9 mouse cellular contexts compared by ENCODE assay signal in the genomic region with DNA sequence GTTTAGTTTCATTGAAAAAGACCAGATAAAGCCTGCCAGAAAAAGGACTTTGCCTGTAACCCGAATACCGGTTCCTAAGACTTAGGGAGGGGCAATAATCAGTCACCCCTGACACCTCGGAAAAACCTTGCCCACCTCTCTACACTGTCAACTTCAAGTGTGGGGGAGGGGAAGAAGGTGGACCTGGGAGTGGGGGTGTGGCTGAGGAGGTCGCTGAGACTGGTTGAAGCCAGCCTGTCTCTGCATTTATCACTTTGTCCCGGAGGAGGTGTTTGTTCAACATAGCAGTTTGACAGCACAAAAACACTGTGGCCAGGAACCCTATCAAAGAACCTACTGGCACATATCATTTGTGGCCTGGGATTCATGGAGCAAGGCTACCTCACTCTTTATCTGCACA. TPM values are rescaled to one million over a fixed set of nuclear protein-coding genes. Genes with fewer than 3 reads are reported as not detected.
DNase-seq lines count a peak whose midpoint lies in the region; ATAC-seq and TF ChIP-seq lines count a peak whose summit lies in the region.
"Had no signal": no experiment of that assay in that cellular context is flagged by ENCODE, and none has a peak within 500 bp of the region (broad histone marks: within the 10 kb centered on the region; RNA-seq: fewer than 3 reads in every experiment).

No protein-coding gene starts in this region.

- peak; percentile 66 for DNase-seq in embryo, embryonic 11 days
- DNase-seq in kidney, adult 11 months, result peak; percentile 70
- DNase-seq in retina, embryonic 14.5 days (ENCODE audit: low spot score), result no peak
- DNase-seq in adrenal gland, adult 18-20 months (ENCODE audit: low spot score in 2 of 2), result no peak
- no peak for DNase-seq in thymus, adult 2 months
- DNase-seq: cerebellum, postnatal 14 days had no signal

- no peaks in the 10 kb centered on the region for H3K36me3 ChIP-seq in intestine, embryonic 15.5 days
- H3K36me3 ChIP-seq in intestine, postnatal 0 days (ENCODE audit: control insufficient read depth, insufficient read depth), result no peaks in the 10 kb centered on the region
- H3K36me3 ChIP-seq in midbrain, embryonic 13.5 days, result no peaks in the 10 kb centered on the region
- no peaks in the 10 kb centered on the region for H3K36me3 ChIP-seq in thymus, adult 2 months (ENCODE audit: control insufficient read depth, insufficient read depth, low read length)

- H3K4me2 ChIP-seq in intestine, embryonic 15.5 days (replicated peaks), result no peak overlapping the region
- H3K4me2 ChIP-seq in intestine, postnatal 0 days (replicated peaks; ENCODE audit: low read depth), result no peak overlapping the region
- peak overlapping the region; percentile 4 for H3K4me2 ChIP-seq in midbrain, embryonic 13.5 days (replicated peaks)

- 7% methylated on average over 5 of the region's 5 CpGs for WGBS in intestine, embryonic 15.5 days
- WGBS in intestine, postnatal 0 days, result 6% methylated on average over 5 of the region's 5 CpGs
- 3% methylated on average over 5 of the region's 5 CpGs for WGBS in midbrain, embryonic 13.5 days
- WGBS in thymus, adult 2 months, result 82% methylated on average over 5 of the region's 5 CpGs

- peak; percentile 36; the same call in 1 of the 2 replicates for ATAC-seq in intestine, embryonic 15.5 days
- ATAC-seq in intestine, postnatal 0 days, result no peak
- ATAC-seq in midbrain, embryonic 13.5 days, result no peak

- no peak for TF ChIP-seq CTCF in intestine, postnatal 0 days (IDR thresholded peaks at IDR 0.05; ENCODE audit: low read depth)
- TF ChIP-seq CTCF in thymus, adult 2 months (IDR thresholded peaks at IDR 0.05; ENCODE audit: borderline replicate concordance, control insufficient read depth, extremely low read depth, insufficient read depth, low read length, poor library complexity), result no peak

- peaks cover 12% of the 10 kb centered on the region; the same call in 1 of the 2 replicates for H3K4me1 ChIP-seq in intestine, embryonic 15.5 days (replicated peaks)
- H3K4me1 ChIP-seq in intestine, postnatal 0 days (replicated peaks; ENCODE audit: control insufficient read depth, insufficient read depth, low read length), result no peaks in the 10 kb centered on the region
- peaks cover 94% of the 10 kb centered on the region for H3K4me1 ChIP-seq in midbrain, embryonic 13.5 days (replicated peaks)
- H3K4me1 ChIP-seq in thymus, adult 2 months (replicated peaks; ENCODE audit: control insufficient read depth, insufficient read depth, low read length), result no peaks in the 10 kb centered on the region

- H3K27ac ChIP-seq in intestine, embryonic 15.5 days, result no peak overlapping the region
- no peak overlapping the region for H3K27ac ChIP-seq in intestine, postnatal 0 days (ENCODE audit: low read depth, low read length)
- no peak overlapping the region for H3K27ac ChIP-seq in midbrain, embryonic 13.5 days
- no peak overlapping the region for H3K27ac ChIP-seq in thymus, adult 2 months (ENCODE audit: control insufficient read depth, insufficient read depth, low read length)

- H3K4me3 ChIP-seq in intestine, embryonic 15.5 days (replicated peaks), result no peak overlapping the region
- no peak overlapping the region for H3K4me3 ChIP-seq in intestine, postnatal 0 days (ENCODE audit: low read depth, low read length)
- no peak overlapping the region for H3K4me3 ChIP-seq in midbrain, embryonic 13.5 days (replicated peaks)
- no peak overlapping the region for H3K4me3 ChIP-seq in thymus, adult 2 months (ENCODE audit: control insufficient read depth, insufficient read depth, low read length)

- no peaks in the 10 kb centered on the region for H3K27me3 ChIP-seq in intestine, embryonic 15.5 days (replicated peaks)
- H3K27me3 ChIP-seq in intestine, postnatal 0 days (replicated peaks; ENCODE audit: control insufficient read depth, insufficient read depth, low read length), result peaks cover 13% of the 10 kb centered on the region; the same call in 1 of the 2 replicates
- no peaks in the 10 kb centered on the region for H3K27me3 ChIP-seq in midbrain, embryonic 13.5 days
- no peaks in the 10 kb centered on the region for H3K27me3 ChIP-seq in thymus, adult 2 months (ENCODE audit: control insufficient read depth, insufficient read depth, low read length)

- no peaks in the 10 kb centered on the region for H3K9me3 ChIP-seq in intestine, embryonic 15.5 days
- no peaks in the 10 kb centered on the region for H3K9me3 ChIP-seq in intestine, postnatal 0 days (ENCODE audit: control insufficient read depth)
- H3K9me3 ChIP-seq in midbrain, embryonic 13.5 days, result no peaks in the 10 kb centered on the region

- H3K9ac ChIP-seq in intestine, embryonic 15.5 days, result no peak overlapping the region
- no peak overlapping the region for H3K9ac ChIP-seq in intestine, postnatal 0 days (ENCODE audit: low read depth, low read length)
- no peak overlapping the region for H3K9ac ChIP-seq in midbrain, embryonic 13.5 days (replicated peaks)

- no peak for TF ChIP-seq POLR2A in thymus, adult 2 months (IDR thresholded peaks at IDR 0.05; ENCODE audit: control insufficient read depth, extremely low read depth, insufficient read depth, low read length, poor library complexity)

RNA-seq across cellular contexts. Expression of gene Zeb2, which starts 19.2 kb away (rescaled TPM):
- 34.5 and 37.4 TPM in 2 replicates for polyA plus RNA-seq in intestine, embryonic 15.5 days (2015; fragmentation: Nextera tagmentation; extraction: Ambion mirVana)
- polyA plus RNA-seq in intestine, postnatal 0 days (2015; fragmentation: Nextera tagmentation; extraction: Ambion mirVana), result 13.1 and 14.2 TPM in 2 replicates
- polyA plus RNA-seq in midbrain, embryonic 13.5 days (2015; fragmentation: Nextera tagmentation; extraction: Ambion mirVana), result 38.9 and 50.2 TPM in 2 replicates
- total RNA-seq in adrenal gland, adult 18-20 months (2021), result 100 to 1,000 TPM; 150 to 168 TPM
- polyA plus RNA-seq in thymus, adult 2 months (2012; rRNA removed), result 6.5 and 8.7 TPM in 2 replicates

Comparison
In these comparisons a context has a peak if more than half of its experiments do, and no peak if none do; other contexts are left out.
1. DNase-seq: peak in embryo, embryonic 11 days (single experiment) and kidney, adult 11 months (single experiment); none in retina, embryonic 14.5 days (single experiment), adrenal gland, adult 18-20 months (0 of 2) and thymus, adult 2 months (single experiment).